Mouse (Mus musculus) megakaryocyte, embryonic 14.5 days (primary cell): ENCODE data around the gene Mthfr. TPM values are rescaled to one million over a fixed set of nuclear protein-coding genes. Genes with fewer than 3 reads are reported as not detected.

Source experiments
- H3K27me3 ChIP-seq: replicated peaks from 2 replicates; pipeline ENCODE3; 2012; ENCODE audit warnings: inconsistent platforms
- H3K36me3 ChIP-seq: replicated peaks from 2 replicates; pipeline ENCODE3; 2012; ENCODE audit warnings: low read length, inconsistent platforms, mixed read lengths
- H3K4me1 ChIP-seq: 2 replicates; pipeline ENCODE4 v1.6.1; 2012; ENCODE audit warnings: inconsistent platforms
- H3K4me3 ChIP-seq: replicated peaks from 2 replicates; pipeline ENCODE3; 2012; ENCODE audit warnings: moderate library complexity, mild to moderate bottlenecking, inconsistent platforms
- H3K9me3 ChIP-seq: 2 replicates; pipeline ENCODE4 v1.6.1; 2012; ENCODE audit warnings: inconsistent platforms
- FLI1 ChIP-seq: IDR thresholded peaks from 2 replicates; pipeline ENCODE4 v1.6.1; 2012; ENCODE audit warnings: low read length, inconsistent platforms, mixed read lengths
- GATA1 ChIP-seq: IDR thresholded peaks from 3 replicates; pipeline ENCODE4 v1.6.1; 2012; ENCODE audit warnings: mixed read lengths, low read length, inconsistent platforms, borderline replicate concordance
- polyA plus RNA-seq: library from polyadenylated mRNA; stranded (reverse); fragments of >175 nt; gene quantifications from 2 replicates; pipeline ENCODE4 v1.2.3, GENCODE M21; 2012; ENCODE audit warnings: low replicate concordance; ENCODE audit not compliant: insufficient read depth

Mthfr gene
- polyA plus RNA-seq, 1 experiment, result 3.5 TPM

DNA sequence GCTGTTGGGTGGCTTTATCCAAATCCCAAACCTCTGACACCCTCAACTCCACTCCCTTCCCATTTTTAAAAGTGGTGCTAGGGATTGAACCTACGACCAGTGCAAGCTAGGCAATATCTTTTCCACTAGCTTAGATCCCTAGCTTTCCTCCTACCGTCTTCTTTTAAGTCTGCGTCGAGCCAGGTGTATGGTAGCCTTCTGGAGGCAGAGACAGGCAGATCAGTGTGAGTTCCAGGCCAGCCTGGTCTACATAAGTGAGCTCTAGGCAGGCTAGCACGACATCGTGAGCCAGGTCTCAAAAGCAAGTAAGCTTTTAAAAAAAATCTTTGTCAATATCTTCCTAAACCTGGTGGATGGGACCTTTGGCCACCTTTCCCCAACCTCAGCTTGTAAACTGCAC is 37.0 kb downstream of the Mthfr start:
- no peak for TF ChIP-seq FLI1
- TF ChIP-seq GATA1, result no peak
- Histone ChIP-seq H3K27me3 (peaks cover 36% of the 10 kb centered on the region), H3K4me3 (no peak overlapping the region), H3K9me3 (no peaks in the 10 kb centered on the region), H3K4me1 (peaks cover 52% of the 10 kb centered on the region), H3K36me3 (peaks cover 32% of the 10 kb centered on the region)

DNA sequence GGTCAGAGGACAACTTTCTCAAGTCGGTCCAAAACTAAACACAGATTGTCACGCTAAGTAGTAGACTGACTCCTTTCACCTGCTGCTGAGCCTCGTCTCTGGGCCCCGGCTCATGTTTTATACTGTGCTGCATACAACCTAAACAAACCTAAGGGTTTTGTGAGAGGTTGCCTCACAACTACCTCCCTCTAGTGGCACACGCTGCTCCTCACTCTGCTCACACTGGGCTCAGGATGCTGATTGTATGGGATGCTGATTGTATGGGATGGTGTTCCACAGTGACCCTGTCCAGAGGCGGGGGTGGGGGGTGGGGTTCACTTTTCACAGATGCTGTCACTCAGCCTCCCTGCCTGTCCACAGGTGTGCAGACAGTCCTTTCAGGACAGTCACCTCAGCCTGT is 40.3 kb downstream of the Mthfr start:
- peaks cover 74% of the 10 kb centered on the region for H3K4me1 ChIP-seq
- H3K4me3 ChIP-seq, result no peak overlapping the region
- no peaks in the 10 kb centered on the region for H3K9me3 ChIP-seq
- peaks cover 18% of the 10 kb centered on the region for H3K27me3 ChIP-seq
- TF ChIP-seq GATA1 (no peak), FLI1 (no peak)
- H3K36me3 ChIP-seq, result peaks cover 63% of the 10 kb centered on the region

DNA sequence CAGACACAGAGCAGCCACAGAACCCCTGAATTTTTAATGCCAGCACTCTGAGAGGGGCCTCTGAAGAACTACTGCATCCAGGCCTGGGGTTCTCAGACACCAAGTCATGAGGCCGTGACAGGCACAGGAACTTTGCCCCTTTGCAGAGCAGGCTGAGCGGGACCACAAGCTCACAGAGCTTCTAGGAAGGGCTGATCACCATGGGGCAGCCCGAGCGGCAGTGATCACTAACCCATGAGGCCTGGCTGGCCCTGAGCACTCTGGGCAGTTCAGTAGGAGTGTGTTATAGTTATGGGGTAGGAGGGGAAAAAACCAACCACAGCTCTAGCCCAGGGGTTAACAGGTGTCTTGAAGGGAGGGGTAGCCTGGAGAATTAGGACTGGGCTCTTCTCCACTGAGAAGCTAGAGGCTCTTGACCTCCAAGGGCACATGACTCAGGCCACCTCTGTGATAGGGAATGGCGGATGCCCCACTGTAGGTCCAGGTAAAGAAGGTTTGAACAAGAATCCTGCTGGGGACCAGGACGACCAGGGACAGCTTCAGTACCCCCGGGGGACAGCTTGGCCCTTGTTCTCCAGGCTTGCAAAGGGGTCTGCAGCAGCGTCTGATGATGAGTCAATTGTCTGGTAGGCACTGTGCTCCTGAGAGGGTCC is 41.2 kb downstream of the Mthfr start:
- H3K4me1 ChIP-seq, result peaks cover 76% of the 10 kb centered on the region
- H3K9me3 ChIP-seq, result no peaks in the 10 kb centered on the region
- H3K36me3 ChIP-seq, result peaks cover 63% of the 10 kb centered on the region
- peaks cover 13% of the 10 kb centered on the region for H3K27me3 ChIP-seq
- H3K4me3 ChIP-seq, result no peak overlapping the region
- no peak for TF ChIP-seq GATA1

DNA sequence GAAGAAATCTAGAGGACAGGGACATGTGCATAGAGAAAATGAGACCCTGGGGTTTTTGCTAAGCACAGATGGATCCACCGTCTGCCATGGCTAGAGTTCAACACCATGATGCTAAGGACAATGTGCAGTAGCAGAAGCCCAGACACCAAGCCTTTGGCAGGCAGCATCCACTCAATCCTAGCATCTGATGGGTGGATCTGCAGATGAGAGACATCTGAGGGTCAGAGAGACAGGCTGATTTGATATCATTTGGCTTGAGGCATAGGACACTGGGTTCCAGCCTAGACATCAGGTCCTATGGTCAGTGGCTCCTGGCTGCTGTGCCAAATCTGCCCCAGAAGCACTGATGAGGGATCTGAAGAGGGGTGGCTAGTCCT is 41.7 kb downstream of the Mthfr start:
- Histone ChIP-seq H3K36me3 (peaks cover 65% of the 10 kb centered on the region), H3K4me1 (peaks cover 76% of the 10 kb centered on the region), H3K27me3 (peaks cover 8% of the 10 kb centered on the region), H3K9me3 (no peaks in the 10 kb centered on the region), H3K4me3 (no peak overlapping the region)
- no peak for TF ChIP-seq FLI1
- TF ChIP-seq GATA1, result no peak

DNA sequence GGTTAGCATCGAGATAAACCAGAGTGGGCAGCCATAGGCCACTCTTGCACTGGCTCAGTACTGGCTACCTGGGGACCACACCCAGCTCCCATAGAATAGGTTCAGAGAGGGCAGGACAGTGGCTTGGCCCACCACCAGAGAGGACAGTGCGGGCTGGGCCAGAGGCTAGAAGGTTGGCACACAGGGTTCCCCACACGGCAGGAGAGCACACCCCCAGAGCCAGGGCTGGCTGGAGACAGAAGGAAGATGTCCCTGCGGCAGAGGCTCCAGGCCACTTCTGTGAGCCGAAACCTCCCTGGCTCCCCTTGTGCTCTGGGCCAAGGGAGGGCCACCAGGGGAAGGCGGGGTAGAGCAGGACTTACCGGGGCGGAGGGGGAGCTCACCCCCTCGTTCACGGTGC is 42.3 kb downstream of the Mthfr start:
- peaks cover 69% of the 10 kb centered on the region for H3K36me3 ChIP-seq
- H3K9me3 ChIP-seq, result no peaks in the 10 kb centered on the region
- no peak overlapping the region for H3K4me3 ChIP-seq
- H3K27me3 ChIP-seq, result peaks cover 3% of the 10 kb centered on the region
- H3K4me1 ChIP-seq, result peaks cover 78% of the 10 kb centered on the region
- TF ChIP-seq FLI1, result no peak
- TF ChIP-seq GATA1, result no peak

DNA sequence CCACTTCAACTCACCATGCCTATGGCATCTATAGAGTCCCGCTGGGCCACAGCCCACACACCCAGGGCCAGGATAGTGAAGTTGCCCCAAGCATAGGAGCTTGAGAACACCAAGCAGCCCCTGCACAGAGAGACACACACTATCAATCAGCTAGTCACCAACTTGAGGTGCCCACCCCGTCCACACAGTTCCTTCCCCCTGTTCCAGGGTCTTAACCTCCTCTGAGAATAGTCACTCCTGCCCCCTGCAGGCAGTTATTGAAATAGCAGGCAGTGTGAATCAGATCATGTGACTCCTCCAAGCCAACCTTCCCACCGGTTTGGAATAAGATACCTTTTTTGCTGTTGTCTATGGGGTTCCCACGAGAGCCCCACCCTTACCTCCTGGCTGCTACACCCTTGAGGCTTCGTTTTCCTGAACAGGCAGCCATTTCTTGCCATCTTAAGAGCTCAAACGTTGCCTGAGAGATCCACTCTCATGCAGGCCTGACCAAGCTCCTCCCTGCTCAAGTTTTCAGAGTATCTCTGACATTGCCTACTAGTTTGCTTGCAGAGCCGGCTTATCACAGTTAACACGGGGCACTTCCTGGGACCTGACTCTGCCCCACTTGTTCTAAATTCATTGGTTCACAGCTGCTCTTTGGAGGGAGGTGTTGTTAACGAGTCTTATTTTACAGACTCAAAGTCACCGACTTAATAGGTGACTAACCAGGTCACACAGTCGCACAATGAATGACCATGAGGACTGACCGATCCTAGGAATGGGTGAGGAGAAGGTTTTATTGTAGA is 43.6 kb downstream of the Mthfr start:
- TF ChIP-seq FLI1 (no peak), GATA1 (no peak)
- Histone ChIP-seq H3K4me1 (peaks cover 88% of the 10 kb centered on the region), H3K36me3 (peaks cover 73% of the 10 kb centered on the region), H3K27me3 (no peaks in the 10 kb centered on the region), H3K4me3 (peak overlapping the region; percentile 87), H3K9me3 (no peaks in the 10 kb centered on the region)

DNA sequence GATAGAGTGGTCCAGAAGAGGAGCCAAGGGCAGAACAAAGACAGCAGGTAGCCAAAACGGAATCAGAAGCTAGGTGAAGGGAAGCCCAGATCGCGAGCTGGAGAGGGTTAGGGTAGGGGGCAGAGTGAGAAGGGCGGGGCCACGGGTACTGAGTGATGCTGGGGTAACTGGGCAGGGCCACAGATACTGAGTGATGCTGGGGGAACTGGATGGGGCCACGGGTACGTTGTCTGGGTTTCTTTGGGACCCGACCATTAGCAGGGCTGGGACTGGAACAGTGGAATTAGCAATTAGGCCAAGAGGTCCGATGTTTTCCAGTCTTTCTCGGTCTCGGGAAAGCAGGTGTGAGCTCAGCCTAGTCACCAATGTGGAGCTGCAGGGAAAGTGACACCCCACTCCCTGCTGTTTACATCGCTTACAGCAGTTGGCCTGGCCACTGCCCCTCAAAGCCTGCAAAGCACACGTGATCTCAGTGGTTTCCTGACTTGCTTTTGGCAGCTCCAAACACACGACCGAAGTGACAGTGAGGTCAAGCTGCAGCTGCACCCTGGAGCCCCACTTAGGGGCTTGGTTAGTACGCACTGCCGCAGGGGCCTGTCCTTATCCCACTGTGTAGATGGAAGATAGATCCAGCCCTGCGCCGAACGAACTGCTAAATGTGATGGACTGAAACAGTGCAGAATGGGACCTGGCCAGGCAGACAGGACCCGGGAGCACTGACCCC is 44.5 kb downstream of the Mthfr start:
- peak overlapping the region; percentile 87 for H3K4me3 ChIP-seq

DNA sequence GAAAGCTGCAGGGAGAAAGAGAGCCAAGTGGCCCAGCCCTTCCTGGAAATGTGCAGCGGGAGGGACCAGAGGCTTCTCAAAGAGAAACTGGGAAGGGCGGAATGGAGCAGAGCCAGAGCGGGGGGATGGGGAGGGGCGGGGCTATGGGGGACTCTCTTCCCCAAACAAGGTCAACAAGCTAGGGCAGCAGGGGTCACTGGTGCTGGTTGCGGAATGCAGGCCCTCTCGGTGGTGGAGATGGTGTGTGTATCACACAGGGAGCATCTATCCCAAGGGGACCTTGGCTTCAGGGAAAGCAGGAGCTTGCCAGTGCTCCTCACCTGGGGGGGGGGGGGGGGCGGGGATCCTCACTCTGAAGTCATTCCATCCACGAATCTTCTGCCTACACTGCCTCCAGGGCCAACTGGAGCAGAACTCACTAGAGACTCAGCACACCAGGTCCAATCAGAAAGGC is 45.4 kb downstream of the Mthfr start:
- peak overlapping the region; percentile 79 for H3K4me3 ChIP-seq
- H3K27me3 ChIP-seq, result no peaks in the 10 kb centered on the region
- no peak for TF ChIP-seq GATA1
- TF ChIP-seq FLI1, result no peak
- peaks cover 57% of the 10 kb centered on the region for H3K36me3 ChIP-seq
- H3K4me1 ChIP-seq, result peaks cover 85% of the 10 kb centered on the region
- no peaks in the 10 kb centered on the region for H3K9me3 ChIP-seq

More for the DNA sequence above, 44.5 kb downstream of the Mthfr start:
- Histone ChIP-seq H3K9me3 (no peaks in the 10 kb centered on the region), H3K27me3 (no peaks in the 10 kb centered on the region), H3K4me1 (peaks cover 85% of the 10 kb centered on the region), H3K36me3 (peaks cover 65% of the 10 kb centered on the region)
- no peak for TF ChIP-seq GATA1
- TF ChIP-seq FLI1, result no peak

DNA sequence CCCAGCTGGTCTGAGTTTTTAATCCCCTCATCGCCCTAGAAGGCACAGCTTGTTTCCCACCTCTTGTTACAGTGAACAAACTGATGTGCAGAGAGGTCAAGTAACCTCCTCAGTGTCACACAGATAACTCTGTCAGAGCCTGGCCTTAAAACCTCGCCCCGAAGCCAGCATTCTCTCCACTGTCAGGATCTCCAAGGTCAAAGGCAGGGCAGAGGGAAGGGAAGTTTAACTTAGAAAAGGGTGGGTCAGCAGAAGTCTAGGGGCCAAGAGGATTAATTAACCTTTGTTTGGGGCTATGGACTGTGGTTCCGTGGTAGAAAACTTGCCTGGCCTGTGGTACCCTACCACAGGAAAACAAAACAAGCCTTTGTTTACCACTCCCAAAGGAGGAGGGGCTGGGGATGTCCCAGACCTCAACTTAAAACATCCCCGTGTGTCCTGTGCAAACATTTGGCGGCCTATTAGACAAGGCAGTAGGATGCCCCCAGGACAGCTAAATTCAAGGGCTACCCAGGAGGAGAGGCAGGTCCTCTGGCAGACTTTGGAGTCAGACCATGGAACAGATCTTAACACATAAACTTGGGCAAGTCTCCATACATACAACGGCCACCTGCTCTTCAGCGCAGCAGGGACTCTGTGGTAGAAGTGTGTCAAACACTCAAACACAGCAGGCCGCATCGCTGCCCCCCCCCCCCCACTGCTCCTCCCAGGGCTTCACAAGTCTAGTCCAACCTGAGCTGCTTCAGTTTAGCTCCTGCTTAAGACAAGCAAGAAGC is 46.4 kb downstream of the Mthfr start:
- Histone ChIP-seq H3K27me3 (no peaks in the 10 kb centered on the region), H3K4me1 (peaks cover 76% of the 10 kb centered on the region), H3K9me3 (no peaks in the 10 kb centered on the region), H3K36me3 (peaks cover 47% of the 10 kb centered on the region), H3K4me3 (peak overlapping the region; percentile 96)
- TF ChIP-seq FLI1 (no peak), GATA1 (no peak)
